15 mouse cellular contexts compared by ENCODE assay signal in genomic region chr5:65011901-65012573, GRCm38 (mm10).
"Had no signal": no experiment of that assay in that cellular context is flagged by ENCODE, and none has a peak within 500 bp of the region (broad histone marks: within the 10 kb centered on the region; RNA-seq: fewer than 3 reads in every experiment).

No protein-coding gene starts in this region.

- H3K27me3 ChIP-seq: intestine, embryonic 15.5 days; limb, embryonic 15.5 days had no signal

- DNase-seq: kidney, adult 11 months; kidney, postnatal 4 days; left cerebral cortex, postnatal 4 days; liver, postnatal 0 days; lung, embryonic 14.5 days; midbrain, embryonic 14.5 days; thymus, adult 2 months; thymus, postnatal 14 days; thymus, postnatal 4 days had no signal

- H3K4me3 ChIP-seq: intestine, embryonic 15.5 days; limb, embryonic 15.5 days had no signal

- H3K9me3 ChIP-seq: intestine, embryonic 15.5 days; limb, embryonic 15.5 days had no signal

- H3K4me1 ChIP-seq: intestine, embryonic 15.5 days; limb, embryonic 15.5 days had no signal

- H3K4me2 ChIP-seq: intestine, embryonic 15.5 days; limb, embryonic 15.5 days; liver, embryonic 11.5 days; lung, embryonic 14.5 days had no signal

- ATAC-seq: intestine, embryonic 15.5 days; liver, postnatal 0 days; lung, postnatal 0 days had no signal

- H3K9ac ChIP-seq: intestine, embryonic 15.5 days; limb, embryonic 15.5 days; liver, embryonic 14.5 days; liver, postnatal 0 days; lung, embryonic 14.5 days had no signal

- H3K27ac ChIP-seq: intestine, embryonic 15.5 days; limb, embryonic 15.5 days; liver, embryonic 14.5 days; macrophage had no signal
